Mouse (Mus musculus): Measurements from ENCODE around the gene Josd1.

- TF ChIP-seq CTCF (IDR thresholded peaks at IDR 0.05; ENCODE audit: low read depth, low read length) (peak; percentile 63), POLR2AphosphoS5 (IDR thresholded peaks at IDR 0.05; ENCODE audit: insufficient replicate concordance, low read depth, low read length) (no peak), TAL1 (conservative IDR thresholded peaks at IDR 0.05; ENCODE audit: low read depth, low read length) (no peak), GATA1 (IDR thresholded peaks at IDR 0.05; ENCODE audit: borderline replicate concordance, low read length) (no peak), GATA2 (IDR thresholded peaks at IDR 0.05; ENCODE audit: borderline replicate concordance, low read depth, low read length) (no peak)
Observed at GRCm38 (mm10) chr15:79650569-79650968, 37.1 kb downstream of the Josd1 start.

Measured in G1E (cell line).